Mouse (Mus musculus): ENCODE data around the gene Eef1a2.
"Not testable (repeated sequence)": the region's sequence is repeated elsewhere in the genome, so short reads cannot be mapped to it uniquely, and the experiment has no call there.

DNA sequence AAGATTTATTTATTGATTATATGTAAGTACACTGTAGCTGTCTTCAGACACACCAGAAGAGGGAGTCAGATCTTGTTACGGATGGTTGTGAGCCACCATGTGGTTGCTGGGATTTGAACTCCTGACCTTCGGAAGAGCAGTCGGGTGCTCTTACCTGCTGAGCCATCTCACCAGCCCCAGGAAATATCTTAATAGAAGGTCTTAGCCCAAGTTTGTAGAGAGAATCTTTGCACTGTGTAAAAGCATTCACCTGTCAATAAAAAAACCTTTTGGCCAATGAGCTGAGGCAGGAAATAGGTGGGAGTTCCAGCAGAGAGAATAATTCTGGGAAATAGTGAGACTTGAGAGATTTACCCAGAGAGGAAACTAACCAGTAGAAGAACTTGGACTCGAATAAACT lies 34.6 kb upstream of the Eef1a2 start:
- TF ChIP-seq CTCF (IDR thresholded peaks at IDR 0.05); EP300 (IDR thresholded peaks at IDR 0.05; ENCODE audit: insufficient read depth, low read depth, low read length): not testable (repeated sequence)

All from heart, adult 2 months (tissue).